Mouse (Mus musculus) testis, postnatal 14 days (tissue): Measurements from ENCODE around the gene Zfp626.
"Not testable (repeated sequence)": the region's sequence is repeated elsewhere in the genome, so short reads cannot be mapped to it uniquely, and the experiment has no call there.

Source experiments
- DNase-seq: peaks from one replicate; pipeline ENCODE4 v3.0.0; 2021; ENCODE audit warnings: low spot score

The Zfp626 gene

DNA sequence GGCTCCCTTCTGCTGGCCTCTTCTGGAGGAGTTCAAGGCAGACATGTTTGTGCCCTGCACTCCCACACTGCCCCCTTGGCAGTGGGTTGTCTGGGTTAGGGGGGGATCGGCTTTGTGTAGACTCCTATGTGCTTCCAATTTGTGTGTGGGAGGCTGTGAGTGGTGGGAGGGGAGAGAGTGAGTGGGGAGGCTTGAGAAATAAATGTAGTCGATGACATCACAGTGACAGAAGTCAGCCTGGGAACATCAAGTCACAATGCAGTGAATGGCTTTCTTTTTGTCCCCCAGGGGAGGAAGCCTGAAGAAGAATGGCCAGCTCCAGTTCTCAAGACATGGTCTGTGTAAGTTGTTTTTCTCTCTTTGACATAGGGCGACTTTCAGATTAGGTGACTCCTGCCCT, at the start of gene Zfp626:
Gene Zfp626 (plus strand): TSS at position 301 of the 400 bp plus-strand sequence.
- not testable (repeated sequence) for DNase-seq

DNA sequence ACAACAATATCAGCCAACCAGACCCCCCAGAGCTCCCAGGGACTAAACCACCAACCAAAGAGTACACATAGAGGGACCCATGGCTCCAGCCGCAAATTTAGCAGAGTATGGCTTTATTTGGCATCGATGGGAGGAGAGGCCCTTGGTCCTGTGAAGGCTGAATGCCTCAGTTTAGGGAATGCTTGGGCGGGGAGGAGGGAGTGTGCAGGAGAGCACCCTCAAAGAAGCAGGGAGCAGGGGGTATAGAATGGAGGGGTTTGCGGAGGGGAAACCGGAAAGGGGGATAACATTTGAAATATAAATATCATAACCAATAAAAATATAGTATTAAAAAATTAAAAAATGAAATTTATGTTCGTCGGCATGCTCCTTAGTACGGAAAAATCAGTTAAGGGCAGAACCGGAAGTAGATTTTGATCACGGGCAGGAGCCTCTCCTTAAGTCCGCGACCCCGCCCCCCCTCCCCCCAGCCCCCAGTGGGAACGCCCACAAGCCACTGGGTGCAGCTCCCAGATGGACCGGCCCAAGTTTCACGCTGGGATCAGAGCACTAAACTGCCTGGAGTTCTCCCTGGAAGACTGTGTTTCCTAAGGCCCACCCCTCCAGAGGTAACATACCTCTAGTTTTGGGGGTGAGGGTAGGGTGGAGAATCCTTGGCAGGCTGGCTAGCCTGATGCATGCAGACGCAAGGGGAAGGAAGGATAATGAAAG, 41.7 kb upstream of the Zfp626 start:
- DNase-seq = no peak

DNA sequence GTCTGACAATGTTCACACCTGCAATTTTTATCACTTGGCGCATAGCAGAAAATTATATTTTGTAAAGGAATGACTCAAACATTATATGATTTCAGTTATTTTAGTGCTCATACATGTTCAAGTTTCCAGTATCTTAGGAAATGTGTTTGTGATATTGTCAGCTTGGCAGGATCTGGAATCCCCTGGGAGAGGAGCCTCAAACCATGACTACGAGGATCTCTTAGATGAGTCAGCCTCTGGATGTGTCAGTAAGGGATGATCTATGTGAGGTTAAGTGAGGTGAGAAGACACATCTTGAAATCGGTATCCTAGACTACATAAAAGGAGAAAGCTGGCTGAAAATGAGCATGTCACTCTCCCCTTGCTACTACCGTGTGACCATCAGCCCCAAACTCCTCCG, 17.7 kb upstream of the Zfp626 start:
- no peak for DNase-seq

DNA sequence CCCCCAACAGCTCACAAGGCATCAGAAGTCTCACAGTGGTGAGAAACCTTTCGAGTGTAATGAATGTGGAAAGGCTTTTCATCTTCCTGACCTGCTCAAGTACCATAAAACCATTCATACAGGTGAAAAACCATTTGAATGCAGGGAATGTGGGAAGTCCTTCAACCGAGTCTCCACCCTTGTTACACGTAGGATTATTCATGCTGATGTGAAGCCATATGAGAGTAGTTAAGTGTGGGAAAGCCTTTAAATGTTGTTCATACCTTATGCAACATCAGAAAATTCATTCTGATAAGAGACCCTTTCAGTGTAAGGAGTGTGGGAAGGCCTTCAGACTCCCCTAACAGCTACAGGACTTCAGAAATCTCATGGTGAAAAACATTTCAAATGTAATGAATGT, 13.1 kb upstream of the Zfp626 start:
- DNase-seq = not testable (repeated sequence)

DNA sequence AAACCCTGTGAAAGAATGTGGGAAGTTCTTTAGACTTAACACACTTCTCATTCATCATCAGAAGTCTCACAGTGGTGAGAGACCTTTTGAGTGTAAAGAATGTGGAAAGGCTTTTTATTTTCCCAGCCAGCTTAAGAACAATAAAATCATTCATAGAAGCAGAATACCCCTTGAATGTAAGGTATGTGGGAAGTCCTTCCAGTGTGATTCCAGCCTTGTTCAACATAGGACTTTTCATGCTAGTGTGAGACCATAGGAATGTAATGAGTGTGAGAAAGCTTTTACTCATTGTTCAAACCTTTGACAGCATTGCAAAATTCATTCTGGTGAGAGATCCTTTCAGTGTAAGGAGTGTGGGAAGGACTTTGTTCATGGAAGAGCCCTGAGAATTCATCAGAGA, 12.4 kb upstream of the Zfp626 start:
- no peak for DNase-seq

DNA sequence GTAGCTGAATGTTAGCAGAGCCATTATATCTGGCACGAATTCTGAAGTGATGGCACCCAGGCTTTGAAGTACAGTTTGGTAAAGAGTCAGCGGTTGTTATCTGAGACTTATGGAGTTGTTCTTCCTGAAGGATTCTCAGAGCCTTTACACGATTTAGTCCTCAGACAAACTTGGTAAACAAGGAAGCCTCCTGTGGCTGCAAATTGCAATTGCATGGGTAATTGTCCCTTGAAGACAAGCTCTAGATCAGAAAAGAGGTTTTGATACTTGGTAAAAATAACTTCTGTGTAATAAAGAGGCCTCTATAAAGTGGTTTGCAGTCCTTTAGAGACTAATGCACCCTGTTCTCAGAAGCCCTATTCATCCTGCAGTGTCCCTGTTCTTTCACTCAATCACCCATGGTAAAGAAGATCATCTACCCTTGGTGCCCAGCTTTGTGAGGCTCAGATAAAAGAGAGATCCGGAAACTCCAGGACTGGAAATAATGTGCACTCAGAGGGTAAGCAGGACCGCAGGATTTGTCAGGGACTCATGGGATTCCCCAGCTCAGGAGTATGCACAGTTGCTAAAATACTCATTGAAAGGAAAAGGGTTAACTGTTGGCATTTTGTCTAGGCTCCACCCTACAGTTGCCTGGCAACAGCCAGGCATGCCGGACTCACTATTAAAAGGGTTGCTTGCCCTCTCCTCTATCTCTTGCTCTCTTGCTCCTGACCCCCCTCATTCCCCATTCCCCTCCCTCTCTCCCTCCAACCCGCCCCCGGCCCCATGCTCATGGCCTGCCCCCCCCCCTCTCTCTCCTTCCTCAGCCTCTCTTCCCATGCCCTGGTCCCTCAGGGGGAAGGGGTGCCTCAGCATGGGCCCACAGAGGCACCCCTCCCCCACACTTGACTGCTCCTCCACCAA, 8.8 kb upstream of the Zfp626 start:
- no peak for DNase-seq

DNA sequence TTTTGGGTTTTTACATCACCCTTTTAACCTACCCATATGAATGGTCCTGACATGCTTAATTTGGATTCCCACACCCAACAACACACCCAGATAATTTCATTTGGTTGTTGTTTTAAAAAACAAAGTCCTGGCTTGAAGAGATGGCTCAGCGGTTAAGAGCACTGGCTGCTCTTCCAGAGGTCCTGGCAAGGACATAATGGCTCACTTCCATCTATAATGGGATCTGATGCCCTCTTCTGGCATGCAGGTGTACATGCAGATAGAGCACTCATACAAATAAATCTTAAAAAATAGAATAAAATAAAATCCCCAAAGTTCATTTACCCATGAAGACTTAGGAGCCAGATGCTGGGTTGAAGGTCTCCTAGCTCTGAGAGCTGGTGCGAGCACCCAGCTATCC, 5.9 kb upstream of the Zfp626 start:
- DNase-seq = no peak

DNA sequence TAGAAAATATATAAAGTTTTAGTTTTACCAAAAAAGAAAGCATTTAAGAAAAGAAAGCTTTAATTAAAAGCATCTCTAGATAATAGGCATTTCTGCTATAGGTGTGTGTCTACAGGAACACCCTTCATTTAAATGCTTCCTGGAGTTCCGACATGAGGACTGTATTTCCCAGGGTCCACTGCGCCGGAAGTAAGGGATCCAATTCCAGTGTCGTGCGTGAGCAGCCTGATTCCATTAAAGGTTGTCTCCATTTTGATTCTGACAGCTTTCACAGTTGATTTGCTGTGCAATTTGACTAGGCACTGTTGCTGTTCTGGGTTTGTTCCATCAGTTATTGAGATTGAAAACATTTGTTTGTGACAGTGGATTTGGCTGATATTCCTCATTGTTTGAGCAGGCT, 4.0 kb upstream of the Zfp626 start:
- no peak for DNase-seq

DNA sequence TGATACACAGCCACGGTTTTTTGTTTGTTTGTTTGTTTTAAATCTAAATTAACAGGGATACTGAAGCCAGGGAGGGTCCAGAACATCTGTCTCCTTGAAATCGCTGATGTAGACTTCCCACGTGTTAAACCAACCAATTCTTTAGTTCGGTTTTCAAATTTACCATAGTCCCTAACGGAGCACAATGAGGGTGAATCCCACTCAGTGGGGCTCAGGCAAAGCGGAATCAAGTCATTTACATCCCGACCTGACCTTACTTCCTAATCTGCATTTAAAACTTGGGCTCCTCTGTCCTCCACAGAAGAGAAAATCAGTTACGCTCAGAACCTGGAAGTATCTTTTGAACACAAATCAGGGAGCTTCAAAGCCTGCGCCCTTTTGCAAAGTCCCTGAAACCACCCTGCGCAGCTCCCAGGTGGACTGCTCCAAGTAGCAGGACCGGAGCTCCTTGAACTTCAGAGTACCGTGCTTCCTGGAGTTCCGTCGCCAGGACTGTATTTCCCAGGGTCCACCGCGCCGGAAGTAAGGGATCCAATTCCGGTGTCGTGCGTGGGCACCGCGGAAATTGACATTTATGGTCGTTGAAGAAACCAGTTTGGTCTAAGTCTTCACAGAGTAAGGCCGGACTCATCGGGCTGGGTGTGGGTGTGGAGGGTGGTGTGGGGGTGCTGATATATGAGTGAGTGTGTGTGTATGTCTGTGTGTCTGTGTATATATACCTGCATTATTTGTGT, 2.5 kb upstream of the Zfp626 start:
- peak; percentile 81 for DNase-seq

DNA sequence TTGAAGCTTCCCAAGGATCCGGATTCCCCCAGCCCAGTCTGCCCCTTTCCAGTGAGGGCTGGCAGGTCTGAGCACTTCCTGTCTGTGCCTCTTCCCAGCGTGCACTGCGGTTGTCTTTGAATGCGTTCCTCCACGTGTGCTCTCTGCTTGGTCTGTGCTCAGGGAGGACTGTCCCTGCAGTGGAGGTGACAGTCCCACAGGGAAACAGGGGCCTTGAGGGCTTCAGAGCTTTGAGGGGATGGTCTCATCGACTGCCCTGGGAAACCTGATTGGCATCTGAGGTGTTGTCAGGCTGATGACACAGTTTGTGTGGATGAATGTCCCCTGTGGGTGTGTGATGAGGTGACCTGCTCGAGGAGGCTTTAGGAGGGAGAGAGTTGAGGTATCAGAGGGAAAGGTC, 309 bp downstream of the Zfp626 start:
- not testable (repeated sequence) for DNase-seq

DNA sequence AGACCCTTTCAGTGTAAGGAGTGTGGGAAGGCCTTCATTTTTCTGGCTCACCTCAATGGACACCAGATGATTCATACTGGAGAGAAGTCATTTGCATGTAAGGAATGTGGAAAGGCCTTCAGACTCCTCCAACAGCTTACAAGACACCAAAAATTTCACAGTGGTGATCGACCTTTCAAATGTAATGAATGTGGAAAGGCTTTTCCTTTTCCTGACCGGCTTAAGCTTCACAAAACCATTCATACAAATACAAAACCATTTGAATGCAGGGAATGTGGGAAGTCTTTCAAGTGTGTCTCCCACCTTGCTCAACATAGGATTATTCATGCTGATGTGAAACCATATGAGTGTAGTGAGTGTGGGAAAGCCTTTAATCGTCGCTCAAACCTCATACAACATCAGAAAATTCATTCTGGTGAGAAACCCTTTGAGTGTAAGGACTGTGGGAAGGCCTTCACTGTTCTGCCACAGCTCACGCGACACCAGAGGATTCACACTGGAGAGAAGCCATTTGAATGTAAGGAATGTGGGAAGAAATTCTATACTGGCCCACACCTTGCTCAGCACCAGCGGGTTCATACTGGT, 11.6 kb downstream of the Zfp626 start:
- no peak for DNase-seq

DNA sequence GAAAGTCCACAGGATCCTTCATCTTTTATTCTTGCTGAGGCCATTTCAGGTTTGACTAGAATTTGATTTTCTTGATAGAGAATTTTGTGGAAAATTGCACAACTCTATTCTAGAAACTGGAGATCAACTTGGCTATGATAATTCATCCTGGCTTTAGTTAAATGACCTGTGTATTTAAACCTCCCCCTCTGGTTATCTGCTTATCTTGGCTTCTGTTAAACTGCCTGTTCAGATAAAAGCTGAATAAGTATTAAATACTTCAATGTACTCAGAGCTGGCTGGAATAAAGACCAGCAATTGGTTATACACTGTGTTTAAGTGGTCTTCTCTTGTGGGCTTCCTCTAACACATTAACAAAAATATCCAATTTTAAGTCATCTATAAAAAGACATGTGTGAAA, 15.6 kb downstream of the Zfp626 start:
- no peak for DNase-seq

DNA sequence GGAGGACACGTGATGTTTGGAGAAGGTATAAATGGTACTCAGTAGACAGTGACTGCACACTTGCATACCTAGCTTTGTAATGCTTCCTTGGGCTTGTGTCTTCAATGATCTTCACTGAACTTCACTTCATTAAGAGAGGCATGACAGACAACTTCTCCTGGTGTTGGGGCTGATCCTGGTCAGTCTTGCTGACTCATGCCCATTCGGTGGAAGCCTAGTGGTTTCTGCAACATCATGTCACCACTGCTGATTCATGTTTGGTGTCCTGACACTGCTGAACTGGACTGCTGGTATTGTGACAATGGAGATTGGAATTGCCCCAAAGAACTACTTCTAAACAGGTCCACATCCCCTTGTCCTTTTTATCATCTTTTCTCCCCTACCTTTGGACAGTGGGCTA, 27.1 kb downstream of the Zfp626 start:
- DNase-seq = no peak

DNA sequence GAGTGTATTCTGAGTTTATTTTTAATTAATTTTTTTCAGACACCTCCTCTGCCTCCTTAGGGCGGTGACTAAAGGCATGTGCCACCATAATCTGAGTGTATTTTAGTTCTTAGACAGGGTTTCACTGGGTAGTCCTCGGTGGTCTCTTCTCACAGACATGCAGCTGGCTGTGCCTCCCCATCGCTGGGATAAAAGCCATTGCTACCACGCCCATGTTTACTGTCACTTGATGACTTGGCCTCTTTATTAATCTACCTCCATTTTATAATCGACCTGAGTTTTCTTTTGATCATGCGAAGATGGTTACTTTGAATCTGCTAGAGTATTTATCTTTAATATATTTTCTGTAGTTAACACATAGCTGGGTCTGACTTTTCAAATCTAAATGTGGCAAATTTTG, 30.9 kb downstream of the Zfp626 start:
- DNase-seq = no peak

DNA sequence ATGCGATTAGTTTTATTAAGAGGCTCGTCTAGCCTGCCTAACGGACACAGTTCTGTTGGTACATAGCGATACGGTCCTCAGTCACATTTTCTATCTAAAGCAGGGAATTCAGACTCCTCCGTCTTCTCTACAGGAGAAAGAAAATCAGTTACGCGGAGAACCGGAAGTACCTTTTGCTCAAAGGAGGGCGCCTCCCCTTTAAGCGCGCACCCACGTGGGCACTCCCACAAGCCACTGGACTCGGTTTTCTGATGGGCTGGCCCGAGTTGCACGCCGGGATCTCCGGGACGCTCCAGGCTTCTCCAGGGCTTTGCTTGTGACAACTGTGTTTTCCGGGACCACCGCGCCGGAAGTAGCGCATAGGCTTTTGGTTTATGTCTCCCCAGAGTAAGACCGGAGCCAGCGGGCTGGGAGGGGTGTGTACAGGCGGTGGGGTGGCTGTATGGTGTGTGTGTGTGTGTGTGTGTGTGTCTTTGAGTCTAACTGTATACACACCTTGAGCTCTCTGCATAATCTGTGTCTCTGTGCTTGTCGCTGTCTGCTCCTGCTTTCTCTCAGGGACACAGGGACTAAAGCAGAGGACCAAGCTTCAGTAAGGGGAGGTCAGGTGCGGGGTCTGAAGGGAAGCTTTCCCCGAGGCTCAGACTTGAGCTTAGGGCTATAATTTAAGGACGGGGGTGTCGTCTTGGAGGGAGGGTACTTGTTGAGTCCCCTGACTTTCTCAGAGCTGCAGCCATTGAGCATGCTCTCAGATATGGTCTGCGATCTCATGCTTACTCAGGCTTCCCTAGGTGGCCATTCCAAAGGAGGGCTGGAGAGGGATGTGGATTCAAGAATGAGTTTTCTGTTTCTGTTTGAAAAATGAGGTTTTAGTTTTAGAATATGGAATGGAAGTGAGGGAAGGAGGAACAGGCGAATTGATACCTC, 31.6 kb downstream of the Zfp626 start, which contains the start of gene Zfp59:
Gene Zfp59 (plus strand): TSS at position 285 of the 927 bp plus-strand sequence.
- peak; percentile 90 for DNase-seq

DNA sequence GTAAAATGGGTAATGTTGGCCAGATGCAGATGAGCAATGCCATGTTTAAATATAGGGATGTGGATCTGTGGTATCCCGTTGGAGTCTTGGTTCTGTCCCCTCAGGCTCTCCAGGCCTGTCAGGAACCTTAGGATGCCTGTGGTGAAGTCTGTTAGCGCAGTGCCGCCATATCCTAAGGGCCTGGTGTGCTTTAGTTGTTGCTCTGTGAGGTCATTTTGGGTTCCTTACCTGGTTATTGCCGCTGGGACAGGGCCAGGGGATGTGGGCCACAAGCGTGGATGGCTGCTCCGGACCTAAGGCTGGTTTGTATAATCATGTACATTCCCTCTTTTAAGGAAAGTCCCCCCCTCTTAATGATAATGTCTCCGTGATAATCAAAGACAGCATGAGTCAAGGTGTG, 32.6 kb downstream of the Zfp626 start:
- no peak for DNase-seq

DNA sequence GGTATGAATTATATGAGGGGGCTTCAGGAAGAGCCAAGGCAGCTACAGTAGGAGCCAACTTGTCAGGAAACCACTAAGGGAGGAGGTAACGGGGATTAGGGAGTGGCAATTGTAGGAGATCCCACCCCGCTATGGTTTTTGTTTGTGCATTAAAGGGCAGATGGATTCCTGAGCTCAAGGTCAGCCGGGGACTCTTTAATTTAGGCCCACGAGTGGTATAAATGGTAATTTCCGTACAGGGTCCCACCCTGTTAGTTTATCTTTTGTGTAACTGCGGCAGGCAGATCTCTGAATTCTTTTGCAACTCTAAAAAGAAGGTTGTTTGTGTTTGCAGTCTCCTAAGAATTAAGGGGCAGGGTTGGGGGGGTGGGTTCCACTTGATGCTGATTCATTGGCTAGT, 33.1 kb downstream of the Zfp626 start:
- DNase-seq = no peak

DNA sequence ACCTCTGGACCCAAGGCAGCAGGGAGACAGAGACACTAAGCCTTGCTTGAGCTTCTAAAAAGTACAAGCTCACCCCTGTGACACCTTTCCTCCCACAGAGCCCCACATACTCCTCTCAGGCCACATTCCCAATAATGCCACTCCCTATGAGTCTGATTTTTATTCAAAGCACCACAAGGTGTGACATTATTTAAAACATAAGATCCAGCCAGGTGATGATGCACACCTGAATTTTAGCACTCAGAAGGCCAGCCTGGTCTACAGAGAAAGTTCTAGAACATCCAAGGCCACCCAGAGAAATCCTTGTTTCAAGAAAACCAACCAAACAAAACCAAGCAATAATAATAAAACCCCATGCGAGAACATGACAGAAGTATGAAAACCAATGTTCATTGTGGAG, 50.2 kb downstream of the Zfp626 start, which contains the start of gene Zfp607a:
Gene Zfp607a (plus strand): TSS at position 301 of the 400 bp plus-strand sequence.
- no peak for DNase-seq

DNA sequence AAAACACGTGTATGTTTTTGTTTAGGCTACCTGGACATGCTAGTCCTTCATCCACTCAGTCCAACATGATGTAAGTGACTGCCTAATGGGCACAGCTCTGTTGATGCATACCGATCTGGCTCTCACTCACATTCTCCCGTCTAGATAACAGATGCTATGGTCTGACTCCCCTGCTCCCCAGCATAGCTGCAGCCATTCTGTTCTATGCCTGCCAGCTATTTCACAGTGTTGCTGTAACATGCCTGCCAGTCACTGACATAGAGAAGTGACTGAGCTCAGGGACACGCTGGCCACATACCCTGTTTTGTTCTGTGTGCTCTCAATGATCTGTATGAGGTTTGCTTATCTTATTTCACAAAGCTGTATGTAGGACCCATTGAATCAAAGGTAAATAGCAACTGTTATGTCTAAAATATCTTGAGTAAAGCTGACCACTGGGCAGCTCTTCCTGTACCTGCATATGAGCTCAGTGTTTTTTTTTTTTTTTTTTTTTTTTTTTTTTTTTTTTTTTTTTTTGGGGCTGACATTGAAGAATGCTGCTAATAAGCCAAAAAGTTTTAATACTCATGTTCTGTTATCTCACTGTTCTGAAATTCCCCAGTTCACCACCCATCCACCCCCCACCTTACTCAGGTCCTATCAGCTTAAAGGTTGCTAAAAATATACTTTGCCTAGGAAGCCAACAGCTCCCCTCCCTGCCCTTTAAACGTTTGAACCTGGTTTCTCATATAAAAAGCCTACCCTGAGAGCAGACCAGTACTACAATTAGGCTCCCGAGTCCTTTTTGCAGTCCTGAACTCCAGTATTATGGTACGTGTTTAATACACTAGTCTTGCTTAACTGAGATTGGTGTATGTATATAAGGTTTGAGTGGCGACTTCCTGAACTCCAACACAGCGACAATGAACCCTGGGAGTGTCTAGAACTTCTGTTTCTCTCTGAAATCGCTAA, 52.6 kb downstream of the Zfp626 start:
- DNase-seq = no peak
